Mouse (Mus musculus): Measurements from ENCODE around the gene Frmpd2. TPM values are rescaled to one million over a fixed set of nuclear protein-coding genes. Genes with fewer than 3 reads are reported as not detected.
"Not testable (repeated sequence)": the region's sequence is repeated elsewhere in the genome, so short reads cannot be mapped to it uniquely, and the experiment has no call there.

Gene Frmpd2
- not detected in 2 replicates for polyA plus RNA-seq (2016; fragmentation: Nextera tagmentation; extraction: Ambion mirVana)

GRCm38 (mm10) chr14:33471331-33471730 is at the start of gene Frmpd2:
Gene Frmpd2, plus strand, starts transcription at chr14:33471696.
- Histone ChIP-seq H3K4me1 (peaks cover 17% of the 10 kb centered on the region), H3K9me3 (replicated peaks) (no peaks in the 10 kb centered on the region), H3K4me3 (no peak within 1 kb of the TSS), H3K36me3 (no peaks in the 10 kb centered on the region), H3K27me3 (ENCODE audit: low read depth, poor library complexity, severe bottlenecking) (no peaks in the 10 kb centered on the region), H3K27ac (replicated peaks) (no peak within 1 kb of the TSS)
- DNase-seq (ENCODE audit: low spot score) = no peak
- WGBS = 8% methylated on average over 3 of the region's 3 CpGs

- H3K9me3 ChIP-seq (replicated peaks) = no peaks in the 10 kb centered on the region; the same call in 1 of the 2 replicates
- H3K36me3 ChIP-seq = peaks cover 6% of the 10 kb centered on the region; the same call in 1 of the 2 replicates
- no peak overlapping the region for H3K27ac ChIP-seq (replicated peaks)
- H3K4me3 ChIP-seq = no peak overlapping the region
- no peak for DNase-seq (ENCODE audit: low spot score)
- 90% methylated on average over 1 of the region's 1 CpGs for WGBS
- H3K4me1 ChIP-seq = no peaks in the 10 kb centered on the region
- H3K27me3 ChIP-seq (ENCODE audit: low read depth, poor library complexity, severe bottlenecking) = no peaks in the 10 kb centered on the region
These were observed 48.5 kb upstream of the Frmpd2 start for GRCm38 (mm10) chr14:33423003-33423402.

- DNase-seq (ENCODE audit: low spot score) = no peak
- Histone ChIP-seq H3K9me3 (replicated peaks) (no peaks in the 10 kb centered on the region; the same call in 1 of the 2 replicates), H3K4me1 (no peaks in the 10 kb centered on the region), H3K27me3 (ENCODE audit: low read depth, poor library complexity, severe bottlenecking) (no peaks in the 10 kb centered on the region), H3K36me3 (peaks cover 6% of the 10 kb centered on the region; the same call in 1 of the 2 replicates), H3K4me3 (no peak overlapping the region), H3K27ac (replicated peaks) (no peak overlapping the region)
These were observed 47.4 kb upstream of the Frmpd2 start for GRCm38 (mm10) chr14:33424124-33424523.

- peaks cover 29% of the 10 kb centered on the region for H3K36me3 ChIP-seq
- not testable (repeated sequence) for H3K27ac ChIP-seq (replicated peaks); DNase-seq (ENCODE audit: low spot score); H3K27me3 ChIP-seq (ENCODE audit: low read depth, poor library complexity, severe bottlenecking); H3K4me3 ChIP-seq; H3K4me1 ChIP-seq
- peaks cover 19% of the 10 kb centered on the region for H3K9me3 ChIP-seq (replicated peaks)
- 88% methylated on average over 4 of the region's 4 CpGs for WGBS
These were observed 39.0 kb upstream of the Frmpd2 start for GRCm38 (mm10) chr14:33432485-33432884.

- H3K27ac ChIP-seq (replicated peaks) = no peak overlapping the region
- peaks cover 15% of the 10 kb centered on the region for H3K27me3 ChIP-seq (ENCODE audit: low read depth, poor library complexity, severe bottlenecking)
- H3K4me1 ChIP-seq = peaks cover 25% of the 10 kb centered on the region
- WGBS = 86% methylated on average over 2 of the region's 2 CpGs
- H3K4me3 ChIP-seq = no peak overlapping the region
- 0 out of 2 replicates have a peak, but pooled peaks cover 5% of the 10 kb centered on the region for H3K36me3 ChIP-seq
- no peaks in the 10 kb centered on the region for H3K9me3 ChIP-seq (replicated peaks)
- no peak for DNase-seq (ENCODE audit: low spot score)
These were observed 27.7 kb upstream of the Frmpd2 start for GRCm38 (mm10) chr14:33443780-33444179.

- Histone ChIP-seq H3K27me3 (ENCODE audit: low read depth, poor library complexity, severe bottlenecking) (peaks cover 36% of the 10 kb centered on the region), H3K27ac (replicated peaks) (peak overlapping the region; percentile 98), H3K36me3 (no peaks in the 10 kb centered on the region), H3K4me3 (peak overlapping the region; percentile 91), H3K9me3 (replicated peaks) (no peaks in the 10 kb centered on the region), H3K4me1 (peaks cover 31% of the 10 kb centered on the region)
- 51% methylated on average over 3 of the region's 3 CpGs for WGBS
- DNase-seq (ENCODE audit: low spot score) = no peak
These were observed 25.5 kb upstream of the Frmpd2 start for GRCm38 (mm10) chr14:33445962-33446361.

GRCm38 (mm10) chr14:33446561-33447023 is 24.9 kb upstream of the Frmpd2 start:
- under 1% methylated on average over 72 of the region's 72 CpGs for WGBS
- no peaks in the 10 kb centered on the region for H3K9me3 ChIP-seq (replicated peaks)
- H3K27ac ChIP-seq (replicated peaks) = peak overlapping the region; percentile 98
- no peaks in the 10 kb centered on the region for H3K36me3 ChIP-seq
- H3K4me3 ChIP-seq = peak overlapping the region; percentile 91
- H3K27me3 ChIP-seq (ENCODE audit: low read depth, poor library complexity, severe bottlenecking) = peaks cover 42% of the 10 kb centered on the region
- DNase-seq (ENCODE audit: low spot score) = peak; percentile 68
- H3K4me1 ChIP-seq = peaks cover 36% of the 10 kb centered on the region

GRCm38 (mm10) chr14:33447027-33447569 is 24.4 kb upstream of the Frmpd2 start, which contains the start of gene Mapk8:
Gene Mapk8, minus strand, starts transcription at chr14:33447158.
- WGBS = under 1% methylated on average over 70 of the region's 70 CpGs
- peaks cover 35% of the 10 kb centered on the region for H3K4me1 ChIP-seq
- H3K36me3 ChIP-seq = no peaks in the 10 kb centered on the region
- H3K27ac ChIP-seq (replicated peaks) = peak within 1 kb of the TSS; percentile 98
- H3K9me3 ChIP-seq (replicated peaks) = no peaks in the 10 kb centered on the region
- H3K27me3 ChIP-seq (ENCODE audit: low read depth, poor library complexity, severe bottlenecking) = peaks cover 42% of the 10 kb centered on the region
- DNase-seq (ENCODE audit: low spot score) = peak; percentile 97
- H3K4me3 ChIP-seq = peak within 1 kb of the TSS; percentile 91

GRCm38 (mm10) chr14:33448276-33448675 is 23.2 kb upstream of the Frmpd2 start:
- H3K9me3 ChIP-seq (replicated peaks) = no peaks in the 10 kb centered on the region
- 88% methylated on average over 4 of the region's 4 CpGs for WGBS
- peaks cover 42% of the 10 kb centered on the region for H3K27me3 ChIP-seq (ENCODE audit: low read depth, poor library complexity, severe bottlenecking)
- no peak overlapping the region for H3K4me3 ChIP-seq
- H3K27ac ChIP-seq (replicated peaks) = no peak overlapping the region
- H3K4me1 ChIP-seq = peaks cover 35% of the 10 kb centered on the region
- no peaks in the 10 kb centered on the region for H3K36me3 ChIP-seq
- DNase-seq (ENCODE audit: low spot score) = no peak

GRCm38 (mm10) chr14:33449296-33449840 is 22.1 kb upstream of the Frmpd2 start:
- no peak for DNase-seq (ENCODE audit: low spot score)
- H3K27ac ChIP-seq (replicated peaks) = no peak overlapping the region
- WGBS = 87% methylated on average over 2 of the region's 2 CpGs

GRCm38 (mm10) chr14:33450331-33450730 is 21.2 kb upstream of the Frmpd2 start:
- no peak for DNase-seq (ENCODE audit: low spot score)
- H3K4me3 ChIP-seq = no peak overlapping the region
- H3K36me3 ChIP-seq = no peaks in the 10 kb centered on the region
- no peak overlapping the region for H3K27ac ChIP-seq (replicated peaks)
- no peaks in the 10 kb centered on the region for H3K9me3 ChIP-seq (replicated peaks)
- H3K4me1 ChIP-seq = peaks cover 26% of the 10 kb centered on the region
- peaks cover 42% of the 10 kb centered on the region for H3K27me3 ChIP-seq (ENCODE audit: low read depth, poor library complexity, severe bottlenecking)

More at GRCm38 (mm10) chr14:33449296-33449840, 22.1 kb upstream of the Frmpd2 start:
- peaks cover 42% of the 10 kb centered on the region for H3K27me3 ChIP-seq (ENCODE audit: low read depth, poor library complexity, severe bottlenecking)
- H3K36me3 ChIP-seq = no peaks in the 10 kb centered on the region
- H3K9me3 ChIP-seq (replicated peaks) = no peaks in the 10 kb centered on the region
- peaks cover 30% of the 10 kb centered on the region for H3K4me1 ChIP-seq
- no peak overlapping the region for H3K4me3 ChIP-seq

GRCm38 (mm10) chr14:33463658-33464057 is 7.8 kb upstream of the Frmpd2 start:
- H3K27ac ChIP-seq (replicated peaks) = no peak overlapping the region
- no peak overlapping the region for H3K4me3 ChIP-seq
- H3K27me3 ChIP-seq (ENCODE audit: low read depth, poor library complexity, severe bottlenecking) = no peaks in the 10 kb centered on the region
- no peaks in the 10 kb centered on the region for H3K36me3 ChIP-seq
- no peaks in the 10 kb centered on the region for H3K4me1 ChIP-seq
- no peaks in the 10 kb centered on the region for H3K9me3 ChIP-seq (replicated peaks)
- 76% methylated on average over 3 of the region's 3 CpGs for WGBS
- DNase-seq (ENCODE audit: low spot score) = no peak

- Histone ChIP-seq H3K9me3 (replicated peaks) (no peaks in the 10 kb centered on the region), H3K27me3 (ENCODE audit: low read depth, poor library complexity, severe bottlenecking) (no peaks in the 10 kb centered on the region), H3K27ac (replicated peaks) (no peak overlapping the region), H3K4me3 (no peak overlapping the region), H3K36me3 (no peaks in the 10 kb centered on the region), H3K4me1 (peaks cover 10% of the 10 kb centered on the region)
- DNase-seq (ENCODE audit: low spot score) = no peak
- WGBS = 78% methylated on average over 6 of the region's 6 CpGs
These were observed 3.7 kb upstream of the Frmpd2 start for GRCm38 (mm10) chr14:33467766-33468165.
